Mouse (Mus musculus) heart, postnatal 0 days (tissue): Measurements from ENCODE around the gene Dicer1.
"Not testable (repeated sequence)": the region's sequence is repeated elsewhere in the genome, so short reads cannot be mapped to it uniquely, and the experiment has no call there.

Experiments used
- CTCF ChIP-seq: IDR thresholded peaks from 2 replicates; pipeline ENCODE4 v1.5.1; 2016; ENCODE audit warnings: antibody characterized with exemption, control low read depth, low read depth
- EP300 ChIP-seq: IDR thresholded peaks from 2 replicates; pipeline ENCODE4 v1.6.1; 2016; ENCODE audit warnings: antibody characterized with exemption, low read depth

- not testable (repeated sequence) for TF ChIP-seq CTCF, EP300
These were observed 25.3 kb downstream of the Dicer1 start for GRCm38 (mm10) chr12:104726436-104726835.
